Mouse (Mus musculus) lung, embryonic 16.5 days (tissue): ENCODE results near the gene Skp2. TPM values are rescaled to one million over a fixed set of nuclear protein-coding genes. Genes with fewer than 3 reads are reported as not detected.
A peak's percentile ranks its signal among the peaks of the same experiment; 100 is the strongest.

Experiments used
- ATAC-seq: fragments of 200-750 bp; cut with Nextera tagmentation; 2 replicates; pipeline ENCODE4 v1.8.0; 2017; ENCODE audit warnings: low read depth, mild to moderate bottlenecking, moderate library complexity
- H3K27ac ChIP-seq: fragments of 300-500 bp; sonication (generic); 2 replicates; pipeline ENCODE4 v1.5.1; 2014; ENCODE audit warnings: mild to moderate bottlenecking, control low read depth, low read length
- H3K27me3 ChIP-seq: fragments of 300-500 bp; sonication (generic); 2 replicates; pipeline ENCODE4 v1.6.1; 2014; ENCODE audit warnings: low read depth, low read length, mixed read lengths; ENCODE audit not compliant: control insufficient read depth, insufficient read depth
- H3K36me3 ChIP-seq: fragments of 300-500 bp; sonication (generic); 2 replicates; pipeline ENCODE4 v1.6.1; 2014; ENCODE audit warnings: low read length; ENCODE audit not compliant: control insufficient read depth, insufficient read depth
- H3K4me1 ChIP-seq: fragments of 300-500 bp; sonication (generic); replicated peaks from 2 replicates; pipeline ENCODE4 v1.6.1; 2014; ENCODE audit warnings: low read length, mixed read lengths; ENCODE audit not compliant: control insufficient read depth, insufficient read depth
- H3K4me2 ChIP-seq: fragments of 300-500 bp; sonication (generic); 2 replicates; pipeline ENCODE4 v1.6.1; 2014; ENCODE audit warnings: low read depth, low read length, control low read depth
- H3K4me3 ChIP-seq: fragments of 300-500 bp; sonication (generic); 2 replicates; pipeline ENCODE4 v1.5.1; 2014; ENCODE audit warnings: mild to moderate bottlenecking, low read length, control low read depth
- H3K9ac ChIP-seq: fragments of 300-500 bp; sonication (generic); 2 replicates; pipeline ENCODE4 v1.6.1; 2014; ENCODE audit warnings: low read length, control low read depth
- H3K9me3 ChIP-seq: fragments of 300-500 bp; sonication (generic); 2 replicates; pipeline ENCODE4 v1.6.1; 2016; ENCODE audit warnings: low read length; ENCODE audit not compliant: control insufficient read depth
- WGBS: fragments of 180-500 bp; shearing (Covaris S2); extraction: QIAGEN DNeasy Blood & Tissue Kit; methylation state at CpG from one replicate; pipeline ENCODE4 v1.1.7; 2014; 5-methylcytosine and 5-hydroxymethylcytosine counted together
- polyA plus RNA-seq: library from polyadenylated mRNA; unstranded; fragments of >200 nt; fragmentation: Nextera tagmentation; extraction: Ambion mirVana; gene quantifications from 2 replicates; pipeline ENCODE4 v1.2.1, GENCODE M21; 2015

Skp2 gene
- polyA plus RNA-seq, 1 experiment from 2014 or later: 67.4 TPM

DNA sequence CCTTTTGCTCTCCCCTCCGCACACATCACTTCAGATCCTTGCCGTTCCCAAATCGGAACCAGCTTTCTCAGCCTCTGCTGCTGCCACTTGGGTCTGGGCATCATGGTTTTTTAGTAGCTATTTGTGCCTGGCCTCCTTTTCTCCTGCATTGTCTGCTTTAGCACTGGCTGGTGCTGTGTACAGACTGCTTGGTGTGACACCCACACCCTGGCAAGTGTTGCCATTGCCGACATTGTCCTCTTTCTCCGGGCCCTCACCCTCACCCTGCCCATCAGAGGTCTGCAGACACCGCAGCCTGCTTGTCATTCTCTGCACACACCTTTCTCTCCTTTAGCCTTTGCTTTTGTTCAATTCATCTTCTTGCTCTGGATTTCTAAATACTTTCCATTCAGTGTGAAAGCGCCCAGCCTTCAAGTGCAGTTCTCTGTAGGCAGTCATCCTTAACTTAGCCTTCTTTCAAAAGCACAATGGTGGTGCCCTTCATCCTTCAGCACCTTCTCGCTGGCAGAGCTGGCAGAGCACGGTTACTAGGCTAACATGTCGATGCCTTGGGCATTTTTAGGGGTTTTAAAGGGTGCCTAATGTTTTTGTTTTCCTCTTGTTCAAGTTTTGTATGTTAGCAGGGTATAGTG lies 54.7 kb downstream of the Skp2 start:
- no peaks in the 10 kb centered on the region for H3K9me3 ChIP-seq
- ATAC-seq: no peak
- no peak overlapping the region for H3K4me3 ChIP-seq
- H3K4me1 ChIP-seq: no peaks in the 10 kb centered on the region
- 93% methylated on average over 10 of the region's 10 CpGs for WGBS
- H3K27ac ChIP-seq: no peak overlapping the region
- peaks cover 12% of the 10 kb centered on the region for H3K36me3 ChIP-seq
- H3K4me2 ChIP-seq: no peak overlapping the region
- H3K9ac ChIP-seq: no peak overlapping the region
- H3K27me3 ChIP-seq: no peaks in the 10 kb centered on the region

DNA sequence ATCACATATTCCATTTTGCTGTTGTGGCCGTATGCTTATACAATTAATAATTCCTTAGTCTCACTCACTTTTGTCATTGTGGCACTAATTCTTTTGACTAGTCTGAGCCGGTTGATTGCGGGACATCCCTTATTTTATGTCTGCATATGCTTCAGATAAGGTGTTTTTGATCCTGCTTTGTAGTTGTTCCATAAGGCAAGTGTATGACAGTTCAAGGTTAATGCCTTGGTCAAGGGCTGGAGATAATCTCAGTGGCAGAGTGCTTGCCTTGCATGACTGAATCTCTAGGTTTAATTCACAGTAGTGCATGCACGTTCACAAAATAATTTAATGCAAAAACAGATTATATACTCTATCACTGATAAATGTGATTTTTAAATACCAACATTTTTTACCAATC lies 58.4 kb downstream of the Skp2 start:
- Histone ChIP-seq H3K4me2 (no peak overlapping the region), H3K36me3 (peaks cover 18% of the 10 kb centered on the region), H3K4me3 (no peak overlapping the region), H3K9me3 (no peaks in the 10 kb centered on the region), H3K4me1 (peaks cover 13% of the 10 kb centered on the region), H3K9ac (no peak overlapping the region), H3K27me3 (no peaks in the 10 kb centered on the region), H3K27ac (no peak overlapping the region)
- ATAC-seq: no peak
- 85% methylated on average over 4 of the region's 4 CpGs for WGBS

DNA sequence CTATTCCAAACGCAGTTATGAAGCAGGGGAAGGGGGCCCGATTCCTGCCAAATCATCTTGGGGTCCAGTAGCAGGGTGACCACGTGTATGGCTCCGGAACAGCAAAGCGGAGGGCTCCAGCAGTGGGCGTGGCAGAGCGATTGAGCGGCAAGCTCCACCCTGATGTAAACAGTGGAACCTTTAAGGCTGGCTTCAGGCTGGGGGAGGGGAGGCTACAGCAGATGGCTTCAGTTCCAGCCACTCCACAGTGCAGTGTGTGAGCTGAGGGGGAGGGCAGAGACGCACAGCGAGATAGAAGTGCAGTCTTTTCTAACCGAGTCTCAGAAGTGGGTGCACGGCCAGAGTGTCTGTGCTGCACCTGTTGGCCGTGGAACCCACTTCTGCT lies 60.9 kb downstream of the Skp2 start:
- WGBS: 4% methylated on average over 13 of the region's 13 CpGs
- no peak overlapping the region; the same call in 1 of the 2 replicates for H3K9ac ChIP-seq
- peak overlapping the region; percentile 43; the same call in 1 of the 2 replicates for H3K4me2 ChIP-seq
- no peaks in the 10 kb centered on the region for H3K9me3 ChIP-seq
- no peaks in the 10 kb centered on the region for H3K27me3 ChIP-seq
- H3K36me3 ChIP-seq: peaks cover 10% of the 10 kb centered on the region
- peak overlapping the region; percentile 24 for H3K4me3 ChIP-seq
- peak; percentile 98 for ATAC-seq
- peaks cover 13% of the 10 kb centered on the region for H3K4me1 ChIP-seq
- H3K27ac ChIP-seq: peak overlapping the region; percentile 23; the same call in 1 of the 2 replicates

DNA sequence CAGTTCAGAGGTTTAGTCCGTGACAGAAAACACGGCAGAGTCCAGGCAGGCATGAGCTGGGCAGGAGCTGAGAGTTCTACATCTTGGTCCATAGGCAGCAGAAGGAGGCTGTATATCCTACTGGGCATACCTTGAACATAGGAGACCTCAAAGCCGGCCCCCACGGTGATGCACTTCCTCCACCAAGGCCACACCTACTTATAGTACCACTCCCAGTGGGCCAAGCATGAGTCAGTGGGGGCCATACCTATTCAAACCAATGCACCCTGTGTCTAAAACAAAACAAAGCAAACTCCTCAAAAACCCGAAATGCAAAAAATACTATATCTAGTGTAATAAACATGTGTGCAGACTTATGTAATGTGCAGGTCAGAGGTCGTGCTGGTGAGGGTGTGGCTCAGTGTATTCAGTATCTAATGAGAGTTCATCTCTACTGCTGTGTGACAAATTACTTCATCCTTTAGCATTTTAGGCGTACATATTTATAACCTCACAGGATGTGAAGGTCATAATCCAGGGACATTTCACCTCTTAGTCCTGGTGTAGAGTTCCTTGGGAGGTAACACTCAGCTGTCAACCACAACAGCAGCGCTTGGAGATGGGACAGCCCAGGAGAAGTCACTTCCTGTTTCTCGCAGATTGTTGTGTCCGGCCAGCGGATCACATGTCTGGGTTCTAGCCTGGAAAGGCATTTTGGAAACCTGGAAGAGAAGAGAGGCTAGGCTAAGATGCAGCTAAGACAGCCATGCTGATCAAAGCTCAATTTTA lies 61.4 kb downstream of the Skp2 start:
- WGBS: 56% methylated on average over 11 of the region's 11 CpGs
- ATAC-seq: peak; percentile 69
- no peaks in the 10 kb centered on the region for H3K9me3 ChIP-seq
- H3K27me3 ChIP-seq: no peaks in the 10 kb centered on the region
- H3K4me2 ChIP-seq: peak overlapping the region; percentile 43; the same call in 1 of the 2 replicates
- H3K36me3 ChIP-seq: peaks cover 10% of the 10 kb centered on the region
- H3K4me1 ChIP-seq: peaks cover 13% of the 10 kb centered on the region
- no peak overlapping the region for H3K9ac ChIP-seq
- H3K4me3 ChIP-seq: peak overlapping the region; percentile 24; the same call in 1 of the 2 replicates
- peak overlapping the region; percentile 23; the same call in 1 of the 2 replicates for H3K27ac ChIP-seq

DNA sequence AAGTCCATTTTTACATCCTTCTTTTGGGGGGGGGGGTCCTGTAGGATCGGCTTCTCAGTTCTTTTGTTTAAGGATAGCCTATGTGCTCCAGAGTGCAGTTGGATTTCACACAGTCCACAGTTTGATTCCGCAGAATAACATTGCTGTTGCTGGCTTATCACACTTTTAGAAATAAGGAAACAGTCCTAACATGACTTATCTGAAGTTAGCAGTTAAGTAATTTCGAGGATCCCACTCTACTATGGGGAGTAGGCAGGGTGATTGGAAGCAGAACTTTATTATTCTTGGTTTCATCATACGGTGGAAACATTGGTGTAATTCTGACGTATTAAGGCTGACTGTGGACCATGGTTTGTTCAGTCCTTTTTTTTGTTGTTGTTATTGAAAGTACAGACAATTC lies 64.6 kb downstream of the Skp2 start:
- Histone ChIP-seq H3K36me3 (peaks cover 10% of the 10 kb centered on the region), H3K4me3 (no peak overlapping the region), H3K9me3 (no peaks in the 10 kb centered on the region), H3K9ac (no peak overlapping the region), H3K4me1 (peaks cover 19% of the 10 kb centered on the region), H3K4me2 (no peak overlapping the region), H3K27ac (no peak overlapping the region), H3K27me3 (no peaks in the 10 kb centered on the region)
- ATAC-seq: no peak
- 73% methylated on average over 5 of the region's 5 CpGs for WGBS

DNA sequence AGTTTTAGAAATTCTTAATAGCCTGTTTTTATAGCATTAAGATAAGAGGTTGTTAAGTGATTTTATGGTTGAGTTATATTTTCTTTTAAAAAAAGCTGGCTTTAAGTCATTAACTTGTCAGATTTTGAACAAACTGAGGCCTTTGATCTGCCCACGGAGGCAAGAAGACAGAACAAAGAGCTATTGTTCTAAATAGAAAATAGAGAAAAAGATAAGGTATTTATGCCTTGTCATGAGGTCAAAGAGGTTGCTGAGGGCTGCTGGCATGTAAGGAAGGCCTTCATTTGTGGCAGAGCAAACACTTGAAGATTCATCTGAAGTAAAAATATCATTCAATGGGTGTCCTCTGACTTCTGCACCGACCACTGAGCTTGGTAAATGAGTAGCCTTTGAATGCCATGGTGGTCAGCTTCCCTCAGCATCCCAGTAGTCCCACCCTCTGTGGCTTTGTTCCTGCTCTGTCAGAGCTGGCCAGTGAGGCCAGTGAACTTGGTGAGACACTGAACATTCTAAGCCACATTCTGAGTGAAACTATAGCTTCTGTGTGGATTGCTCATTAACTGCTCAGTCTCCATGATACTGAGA lies 66.0 kb downstream of the Skp2 start:
- no peak overlapping the region for H3K9ac ChIP-seq
- no peak overlapping the region for H3K27ac ChIP-seq
- H3K4me1 ChIP-seq: peaks cover 12% of the 10 kb centered on the region
- H3K4me2 ChIP-seq: no peak overlapping the region
- peaks cover 10% of the 10 kb centered on the region for H3K36me3 ChIP-seq
- no peak overlapping the region for H3K4me3 ChIP-seq
- no peaks in the 10 kb centered on the region for H3K27me3 ChIP-seq
- no peak for ATAC-seq
- WGBS: 18% methylated on average over 2 of the region's 2 CpGs
- no peaks in the 10 kb centered on the region for H3K9me3 ChIP-seq

DNA sequence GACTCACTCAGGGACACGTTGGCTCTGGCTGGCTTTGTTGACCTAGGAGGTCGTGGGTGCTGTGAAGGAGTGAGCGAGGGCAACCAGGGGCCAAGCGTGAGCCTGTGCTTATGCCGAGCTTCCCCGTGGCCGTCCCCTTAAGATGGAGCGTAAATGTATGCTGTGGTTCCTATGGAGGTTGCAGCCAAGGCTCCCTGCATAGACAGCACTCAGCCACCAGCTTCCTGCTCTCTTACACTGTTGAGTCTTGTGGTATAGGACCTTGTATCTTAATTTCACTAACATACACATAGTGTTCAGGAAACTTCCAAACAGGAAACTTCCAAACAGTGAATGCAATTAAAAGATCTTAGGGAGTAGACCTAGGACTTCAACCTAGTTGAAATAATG lies 66.5 kb downstream of the Skp2 start:
- peaks cover 7% of the 10 kb centered on the region for H3K4me1 ChIP-seq
- 0 out of 2 replicates have a peak, but pooled peaks have one; percentile 43 for ATAC-seq
- H3K4me2 ChIP-seq: no peak overlapping the region
- no peaks in the 10 kb centered on the region for H3K9me3 ChIP-seq
- H3K9ac ChIP-seq: no peak overlapping the region
- H3K27ac ChIP-seq: peak overlapping the region; percentile 10; the same call in 1 of the 2 replicates
- H3K27me3 ChIP-seq: no peaks in the 10 kb centered on the region
- no peak overlapping the region for H3K4me3 ChIP-seq
- H3K36me3 ChIP-seq: peaks cover 10% of the 10 kb centered on the region
- WGBS: 50% methylated on average over 8 of the region's 8 CpGs

DNA sequence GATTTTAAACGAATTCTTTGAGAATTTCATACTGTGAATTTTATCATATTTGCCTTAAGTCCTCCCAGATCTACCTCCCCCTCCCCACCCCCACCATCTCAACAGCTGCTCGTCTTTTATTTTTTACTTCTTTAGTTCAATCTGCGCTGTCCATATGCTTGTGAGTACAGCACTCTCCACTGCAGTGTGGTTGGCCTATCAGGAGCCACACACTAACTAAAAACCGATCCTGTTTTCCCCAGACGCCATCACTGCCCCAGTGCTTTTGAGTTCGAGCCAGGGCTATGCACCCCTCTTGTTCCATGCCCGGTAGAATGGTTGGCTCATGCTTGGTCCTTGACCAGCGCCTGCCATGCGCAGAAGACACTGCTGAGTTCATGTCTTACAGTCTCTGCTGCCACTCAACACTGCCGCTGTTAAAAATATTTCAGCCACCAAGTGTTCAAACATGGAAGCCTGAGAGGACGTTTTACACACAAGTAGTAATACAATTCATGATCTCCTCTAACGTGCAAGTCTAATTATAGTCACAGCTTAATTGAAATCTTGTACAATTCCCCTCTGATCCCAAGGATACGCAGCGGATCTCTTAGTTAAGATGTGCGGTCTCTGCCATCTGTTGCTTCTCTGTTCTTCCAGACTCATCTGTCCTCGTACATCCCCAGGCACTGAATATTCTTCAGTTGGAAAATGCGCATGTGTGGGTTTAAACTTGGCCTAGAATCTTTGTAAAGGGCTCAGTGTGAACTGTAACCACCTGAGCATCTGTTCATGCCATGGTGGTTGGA lies 67.1 kb downstream of the Skp2 start:
- peaks cover 6% of the 10 kb centered on the region for H3K36me3 ChIP-seq
- peak overlapping the region; percentile 10; the same call in 1 of the 2 replicates for H3K27ac ChIP-seq

More for the DNA sequence above, 67.1 kb downstream of the Skp2 start:
- Histone ChIP-seq H3K4me1 (peaks cover 6% of the 10 kb centered on the region), H3K9me3 (no peaks in the 10 kb centered on the region), H3K4me3 (no peak overlapping the region), H3K4me2 (no peak overlapping the region), H3K27me3 (no peaks in the 10 kb centered on the region), H3K9ac (no peak overlapping the region)
- ATAC-seq: no peak
- 82% methylated on average over 17 of the region's 17 CpGs for WGBS
